Mouse (Mus musculus): ENCODE measurements around the gene Nob1.

Nob1 gene

DNA sequence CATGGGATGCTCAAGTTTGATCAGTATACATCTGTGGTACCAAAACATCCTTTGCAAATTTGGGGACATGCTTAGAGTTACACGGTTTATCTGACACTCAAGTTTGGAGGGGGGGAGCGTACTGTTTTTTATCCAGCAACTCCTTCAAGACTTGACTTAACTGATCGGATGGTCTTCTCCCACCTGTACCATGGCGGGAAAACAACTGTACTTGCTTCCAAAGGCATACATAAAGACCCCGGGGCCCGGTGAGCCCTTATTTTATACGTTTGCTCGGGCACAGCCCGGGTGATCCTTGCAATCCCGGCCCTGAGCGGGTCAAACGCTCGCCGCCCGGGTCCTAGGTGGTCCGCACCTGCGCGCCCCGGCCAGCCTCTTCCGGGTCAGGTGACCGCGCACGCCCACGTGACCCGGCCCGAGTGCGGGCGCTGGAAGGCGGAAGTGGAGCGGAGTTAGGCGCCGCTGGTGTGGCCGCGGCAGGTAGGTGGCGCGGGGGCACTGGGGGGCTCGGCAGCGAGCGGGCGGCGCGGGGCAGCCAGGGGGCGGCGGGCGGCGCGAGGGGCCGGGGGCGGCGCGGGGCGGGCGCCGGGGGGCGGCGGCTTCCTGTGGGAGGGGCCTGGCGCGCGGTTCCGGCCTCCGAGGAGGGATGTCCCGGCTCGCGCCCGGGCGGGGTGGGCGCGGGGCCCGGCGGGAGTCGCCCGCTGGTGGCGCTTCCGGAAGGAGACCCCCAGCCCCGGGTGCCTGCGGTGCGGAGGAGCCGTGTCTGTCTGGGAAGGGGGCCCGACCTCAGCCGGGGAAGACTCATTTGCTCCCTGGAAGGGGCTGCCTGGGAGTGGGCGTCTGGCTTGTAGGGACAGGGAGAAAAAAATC lies 11.3 kb upstream of the Nob1 start, which contains the start of gene Wwp2:
Wwp2 (plus strand) TSS at position 404 of the 870 bp plus-strand sequence.
- peak; percentile 80 to 87 for DNase-seq

DNA sequence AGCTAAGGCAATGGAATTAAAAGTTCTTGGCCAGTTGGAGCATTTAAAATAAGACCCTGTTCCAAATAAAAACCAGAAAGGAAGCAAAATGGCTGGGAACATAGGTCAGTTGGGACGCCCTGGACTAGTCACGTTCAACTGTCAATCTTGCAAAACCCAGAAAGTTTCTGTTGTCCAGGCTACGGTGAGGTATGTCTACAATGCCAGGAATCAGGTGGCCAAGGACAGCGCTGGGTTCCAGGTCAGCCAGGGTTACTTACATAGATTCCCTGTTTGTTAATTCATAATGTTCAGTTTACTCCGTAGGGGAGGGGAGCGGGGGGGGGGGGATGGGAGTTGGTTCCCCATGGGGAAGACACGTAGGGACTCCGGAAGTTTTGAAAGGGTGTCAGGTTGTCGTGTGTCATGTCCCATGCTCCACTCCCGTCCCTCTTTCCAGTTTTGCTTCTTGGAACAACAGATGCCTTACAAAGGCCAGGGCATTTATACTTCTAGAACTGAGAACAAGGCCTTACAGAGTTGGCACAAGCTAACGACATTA lies 10.6 kb upstream of the Nob1 start:
- DNase-seq: no peak

DNA sequence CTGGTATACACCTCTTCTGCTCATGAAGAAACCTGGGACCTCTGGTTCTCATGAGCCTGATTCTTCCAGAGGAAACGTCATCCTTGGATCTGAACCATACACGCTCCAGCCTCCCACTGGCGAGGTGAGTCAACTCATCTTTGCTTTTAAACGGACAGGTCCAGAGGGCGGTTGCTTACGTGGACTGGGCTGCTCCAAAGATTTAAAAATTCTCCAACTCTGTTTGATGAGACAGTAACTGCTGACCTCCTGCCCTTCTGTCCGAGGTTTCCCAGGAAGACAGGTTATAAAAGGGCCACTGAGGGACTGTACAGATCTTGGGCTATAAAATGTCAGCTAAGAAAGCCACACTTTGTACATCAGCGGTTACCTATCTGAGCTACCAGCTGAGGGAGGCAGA lies 6.0 kb upstream of the Nob1 start:
- DNase-seq: no peak

DNA sequence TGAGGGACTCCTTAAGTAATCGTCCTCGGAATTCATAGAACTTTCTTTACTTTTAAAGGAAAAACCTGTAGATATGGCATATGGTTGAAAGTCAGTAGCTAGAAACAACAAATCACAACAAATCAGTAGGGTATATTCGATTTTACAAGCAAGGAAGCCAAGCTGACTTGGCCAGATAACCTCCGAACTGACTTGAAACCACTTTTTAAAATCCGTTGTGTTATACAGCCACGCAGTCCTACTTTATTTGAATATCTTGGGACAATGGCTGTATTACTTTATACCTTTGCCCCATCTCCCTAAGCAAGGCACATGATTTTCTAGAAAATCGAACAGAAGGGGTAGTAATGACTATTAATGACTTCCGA lies 363 bp upstream of the Nob1 start:
- no peak for DNase-seq

DNA sequence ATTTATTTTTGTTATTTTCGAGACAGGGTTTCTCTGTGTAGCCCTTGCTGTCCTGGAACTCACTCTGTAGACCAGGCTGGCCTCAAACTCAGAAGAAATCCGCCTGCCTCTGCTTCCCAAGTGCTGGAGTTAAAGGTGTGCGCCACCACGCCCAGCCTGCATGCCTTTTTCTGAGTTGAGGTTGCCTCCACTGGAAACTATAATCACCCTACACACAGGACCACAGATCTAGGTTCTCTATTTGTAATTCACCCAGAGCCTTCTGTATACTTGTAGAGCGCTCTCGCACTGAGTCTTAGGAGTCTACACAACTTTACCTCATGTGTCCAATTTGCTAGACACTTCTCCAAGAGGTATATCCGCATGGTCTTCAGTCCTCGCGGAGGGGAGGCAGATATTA lies 675 bp downstream of the Nob1 start:
- DNase-seq: no peak

DNA sequence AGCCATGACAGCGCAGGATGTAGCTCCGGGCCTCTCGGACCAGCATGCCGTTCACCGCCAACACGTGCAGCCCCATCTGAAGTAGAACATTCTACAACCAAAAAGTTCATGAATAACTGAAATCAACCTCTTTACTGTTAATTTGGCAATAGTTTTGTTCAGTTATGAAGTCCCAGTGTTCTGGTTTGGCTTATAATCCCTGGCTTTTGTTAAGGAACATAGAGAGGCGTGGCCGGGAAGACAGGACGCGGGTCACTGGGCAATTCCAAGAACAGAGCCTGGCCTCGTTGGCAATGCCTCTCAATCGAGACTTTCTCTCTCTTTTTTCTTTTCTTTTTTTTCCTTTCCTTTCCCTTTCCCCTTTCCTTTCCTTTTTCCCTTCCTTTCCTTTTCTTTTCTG lies 7.8 kb downstream of the Nob1 start:
- no peak for DNase-seq

DNA sequence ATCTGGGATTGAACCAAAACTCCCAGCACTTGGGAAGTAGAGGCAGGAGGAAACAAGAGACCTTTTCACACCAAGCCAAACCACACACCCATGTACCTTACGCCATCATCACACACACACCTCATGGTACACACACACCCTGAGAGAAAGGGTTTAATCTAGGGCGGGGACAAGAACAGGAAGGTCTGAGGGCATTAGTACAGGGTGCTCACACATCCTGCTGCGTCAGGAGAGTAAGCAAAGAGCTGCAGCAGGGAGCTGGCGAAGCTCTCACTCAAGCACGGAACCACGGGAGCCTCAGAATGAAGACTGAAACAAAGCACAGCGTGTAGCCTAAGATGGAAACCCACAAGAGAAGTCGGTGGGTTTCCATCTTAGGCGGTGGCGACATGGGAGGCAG lies 11.0 kb downstream of the Nob1 start:
- no peak for DNase-seq

DNA sequence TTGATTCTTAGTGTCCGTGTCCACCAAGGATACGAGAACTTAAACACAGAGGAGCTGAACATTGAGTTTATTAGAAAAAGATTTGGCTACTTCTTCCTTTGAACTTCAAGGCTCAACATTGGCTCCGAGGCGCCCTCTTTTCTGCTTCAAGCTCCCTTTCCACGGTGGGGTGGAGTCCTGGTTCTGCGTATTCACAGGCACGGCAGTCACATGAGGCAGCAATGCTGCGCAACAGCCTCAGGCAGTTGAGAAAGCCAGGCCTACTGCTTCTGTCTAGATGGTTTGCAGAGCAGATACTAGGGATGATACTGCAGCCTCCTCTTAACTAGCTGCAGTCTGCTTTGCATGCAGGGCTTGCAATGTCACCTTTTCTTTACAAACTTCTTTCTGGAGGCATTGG lies 12.3 kb downstream of the Nob1 start:
- no peak for DNase-seq

DNA sequence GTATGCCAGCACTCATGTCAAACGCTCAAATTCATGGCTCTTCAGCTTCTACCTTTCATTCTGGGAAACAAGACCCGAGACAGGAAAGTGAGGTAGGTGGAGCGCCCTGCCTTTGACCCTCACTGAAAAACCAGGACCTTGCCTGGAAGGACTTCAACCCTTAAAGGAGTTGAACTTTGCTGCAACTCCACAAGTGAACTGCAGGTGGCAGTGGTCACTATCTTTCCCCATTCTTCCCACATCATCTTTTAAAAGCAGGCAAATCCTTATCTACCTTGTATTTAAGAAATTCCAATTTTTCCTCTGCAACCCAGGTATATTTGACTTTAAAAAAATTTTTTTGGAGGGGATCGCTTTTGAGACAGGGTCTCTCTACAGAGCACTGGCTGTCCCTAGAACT lies 13.5 kb downstream of the Nob1 start:
- DNase-seq: no peak

DNA sequence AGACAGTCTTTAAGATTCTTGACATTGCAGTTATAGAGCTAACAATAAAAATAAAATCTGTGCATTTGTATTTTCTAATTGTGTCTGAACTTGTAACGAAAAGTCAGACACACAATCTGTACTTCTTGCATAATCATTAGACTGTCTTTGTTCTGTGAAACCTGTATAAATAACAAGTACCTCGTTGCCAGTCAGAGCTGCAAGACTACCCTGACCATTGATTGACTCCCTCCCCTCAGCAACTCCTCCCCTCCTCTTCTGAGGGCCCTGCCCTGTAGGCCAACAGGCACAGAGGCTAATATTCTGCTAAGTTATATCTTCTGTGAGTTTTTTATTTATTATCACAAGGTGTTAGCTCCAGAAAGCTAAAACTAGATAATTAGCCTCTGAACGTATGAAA lies 18.9 kb downstream of the Nob1 start:
- DNase-seq: no peak

DNA sequence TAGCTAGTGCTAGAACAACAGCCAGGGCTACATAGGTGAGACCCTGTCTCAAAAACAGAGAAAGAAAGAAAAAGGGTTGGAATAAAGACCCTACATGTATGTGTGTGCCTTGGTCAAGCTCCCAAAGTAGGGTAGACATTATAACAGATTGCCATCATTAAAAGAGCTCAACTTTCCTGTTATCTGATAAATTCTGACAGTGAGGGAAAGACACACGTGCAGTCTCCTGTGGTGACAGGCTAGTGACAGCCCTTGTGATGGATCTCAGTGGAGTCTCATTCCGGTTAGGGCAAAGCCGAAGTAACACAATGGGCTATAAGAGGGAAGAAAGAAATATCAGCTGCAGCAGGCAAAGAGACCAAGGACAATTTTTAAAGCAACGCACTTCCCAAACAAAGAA lies 20.8 kb downstream of the Nob1 start:
- no peak for DNase-seq

DNA sequence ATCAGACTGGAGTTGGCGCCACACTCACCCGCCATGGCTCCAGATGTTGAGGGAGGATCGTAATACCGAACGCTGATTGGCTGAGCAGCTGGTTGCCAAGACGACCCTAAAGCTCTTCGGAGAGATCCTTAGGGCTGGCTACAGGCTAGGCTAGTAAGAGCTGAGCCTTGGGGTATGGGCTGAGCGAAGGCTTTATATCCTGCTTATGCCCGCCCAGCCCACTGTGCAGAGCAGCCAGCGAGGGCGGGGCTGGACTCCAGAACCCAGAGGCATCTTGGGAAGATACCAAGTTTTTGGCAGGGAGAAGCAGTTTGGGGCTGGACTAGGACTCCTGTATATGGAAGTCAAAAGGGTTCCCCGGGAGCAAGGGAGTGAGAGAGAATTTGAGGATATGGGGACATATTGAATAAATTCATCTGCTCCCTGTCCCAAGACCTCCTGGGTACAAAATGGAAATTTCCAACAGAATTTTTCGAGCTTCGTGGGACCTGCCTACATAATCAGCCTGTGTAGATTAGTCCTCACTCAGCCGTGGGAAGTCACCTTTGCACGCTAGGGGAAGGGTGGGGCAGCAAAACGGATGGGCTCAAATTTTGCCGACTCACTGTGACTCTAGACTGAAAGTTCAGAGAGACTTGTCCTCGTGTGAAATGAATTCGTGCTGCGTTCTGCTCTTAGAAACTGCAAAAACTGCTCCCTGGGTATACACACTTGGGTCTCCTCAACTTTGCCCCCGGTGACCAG lies 21.6 kb downstream of the Nob1 start, which contains the start of gene Nqo1:
Nqo1 (minus strand) TSS at position 169 of the 744 bp plus-strand sequence.
- DNase-seq: peak; percentile 66 to 67

DNA sequence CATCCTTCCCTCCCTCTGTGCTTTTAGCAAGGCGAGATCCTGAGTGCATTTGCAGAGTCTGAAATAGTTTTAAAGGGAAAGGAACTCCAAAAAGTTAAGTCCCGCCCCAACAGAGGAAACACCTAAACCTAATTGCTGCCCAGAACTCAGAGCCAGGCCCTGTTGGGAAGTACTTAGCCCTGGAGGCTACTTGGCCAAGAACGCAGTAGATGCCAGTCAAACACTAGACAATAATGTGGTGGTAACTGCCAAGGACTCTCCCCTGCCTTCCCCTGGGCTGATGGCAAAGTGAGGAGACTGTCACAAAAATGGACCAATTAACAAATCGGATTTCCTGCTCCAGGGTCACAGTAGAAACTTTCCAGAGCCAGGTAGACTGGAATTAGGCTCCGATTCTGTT lies 23.0 kb downstream of the Nob1 start:
- no peak for DNase-seq

DNA sequence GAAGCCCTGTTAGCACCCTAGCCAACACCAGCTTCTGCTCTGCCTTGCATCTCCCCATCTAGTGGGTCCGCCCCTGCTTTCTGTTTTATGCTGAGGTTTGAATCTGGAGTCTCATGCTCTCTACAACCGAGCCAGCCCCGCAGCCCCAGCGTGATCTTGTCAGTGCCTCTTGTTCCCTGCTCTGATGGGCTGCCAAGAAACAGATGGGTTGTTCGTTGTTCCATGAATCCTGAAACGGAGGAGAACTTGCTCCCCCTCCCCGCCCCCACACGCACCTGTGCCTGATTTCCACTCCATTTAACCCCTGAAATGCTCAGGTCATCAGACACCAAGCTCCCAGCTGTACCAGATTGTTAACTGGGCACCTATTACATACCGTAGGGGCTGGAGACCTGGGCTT lies 25.4 kb downstream of the Nob1 start:
- DNase-seq: peak; percentile 74 to 77

DNA sequence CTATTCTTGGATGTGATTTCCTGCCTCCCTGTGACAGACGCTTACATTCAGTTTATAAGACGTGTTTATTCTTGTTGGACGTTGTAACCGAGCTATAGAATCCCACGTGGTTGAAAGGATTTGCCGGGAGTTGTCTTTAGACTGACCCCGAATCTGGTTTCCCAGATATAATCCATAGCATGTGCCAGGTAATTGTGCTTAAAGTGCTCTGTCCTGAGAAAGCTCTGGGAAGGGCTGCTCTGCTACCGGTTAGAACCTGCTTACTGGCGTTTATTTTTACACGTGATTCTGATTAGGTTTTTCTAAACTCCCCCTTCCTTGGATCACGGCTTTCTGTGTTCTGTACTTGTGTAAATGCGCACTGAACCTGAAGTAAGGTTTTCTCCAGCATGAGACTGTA lies 27.2 kb downstream of the Nob1 start:
- DNase-seq: no peak

DNA sequence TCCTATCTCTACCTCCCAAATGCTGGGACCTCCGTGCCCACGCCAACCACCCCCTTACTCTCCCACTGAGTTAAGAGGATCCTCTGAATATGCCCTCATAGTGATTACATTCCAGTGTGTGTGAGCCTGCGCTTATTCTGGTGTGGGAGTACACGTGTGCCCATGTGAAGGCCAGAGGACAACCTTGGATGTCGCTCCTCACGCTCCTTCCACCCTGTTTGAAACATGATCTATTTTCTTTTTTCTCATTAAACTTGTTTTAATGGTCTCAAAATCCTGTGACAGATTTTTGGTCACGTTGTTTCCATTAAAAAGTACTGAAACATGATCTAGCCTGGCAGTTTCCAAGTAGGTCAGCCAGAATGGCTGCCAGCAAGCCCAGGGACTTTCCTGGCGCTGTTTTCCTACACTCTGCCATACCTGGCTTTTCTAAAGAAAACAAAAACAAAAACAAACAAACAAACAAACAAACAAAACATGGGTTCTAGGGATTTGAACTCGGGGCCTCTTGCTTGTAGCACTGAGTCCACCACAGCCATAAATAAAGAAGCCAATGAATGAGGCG lies 28.7 kb downstream of the Nob1 start:
- peak in 1 of 2 experiments; percentile 30 for DNase-seq

DNA sequence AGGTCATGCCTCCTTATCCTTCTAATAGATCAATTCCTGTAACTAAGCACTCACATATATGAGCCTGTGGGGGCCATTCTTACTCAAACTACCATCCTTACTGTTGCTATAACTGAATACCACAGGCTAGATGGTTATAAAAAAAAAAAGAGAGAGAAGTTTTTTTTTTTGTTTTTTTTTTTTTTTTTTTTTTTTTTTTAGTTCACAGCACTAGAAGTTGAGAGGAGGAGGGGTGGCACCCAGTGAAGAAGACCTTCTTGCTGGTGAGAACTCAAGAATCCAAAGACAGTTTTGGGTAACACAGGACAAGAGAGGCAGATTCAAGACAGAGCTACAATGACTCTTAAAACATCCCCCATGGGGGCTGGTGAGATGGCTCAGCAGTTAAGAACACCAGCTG lies 29.5 kb downstream of the Nob1 start:
- no peak for DNase-seq

DNA sequence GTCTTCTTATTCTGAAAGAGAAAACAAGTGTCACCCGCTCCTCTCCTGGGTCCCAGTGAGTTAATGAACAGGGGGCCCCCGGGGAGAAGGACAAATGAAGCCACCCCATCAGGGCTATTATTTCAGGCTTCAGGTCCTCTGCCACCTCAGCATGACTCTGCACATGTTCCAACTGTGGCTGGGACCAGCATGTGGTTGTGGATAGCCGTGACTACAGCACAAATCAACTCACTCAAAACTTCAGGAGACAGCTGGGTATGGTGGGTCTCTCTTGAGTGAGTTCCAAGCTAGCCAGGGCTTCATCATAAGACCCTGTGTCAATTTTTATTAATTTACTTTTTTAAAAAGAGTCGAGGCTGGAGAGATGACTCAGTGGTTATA lies 33.7 kb downstream of the Nob1 start:
- DNase-seq: no peak

DNA sequence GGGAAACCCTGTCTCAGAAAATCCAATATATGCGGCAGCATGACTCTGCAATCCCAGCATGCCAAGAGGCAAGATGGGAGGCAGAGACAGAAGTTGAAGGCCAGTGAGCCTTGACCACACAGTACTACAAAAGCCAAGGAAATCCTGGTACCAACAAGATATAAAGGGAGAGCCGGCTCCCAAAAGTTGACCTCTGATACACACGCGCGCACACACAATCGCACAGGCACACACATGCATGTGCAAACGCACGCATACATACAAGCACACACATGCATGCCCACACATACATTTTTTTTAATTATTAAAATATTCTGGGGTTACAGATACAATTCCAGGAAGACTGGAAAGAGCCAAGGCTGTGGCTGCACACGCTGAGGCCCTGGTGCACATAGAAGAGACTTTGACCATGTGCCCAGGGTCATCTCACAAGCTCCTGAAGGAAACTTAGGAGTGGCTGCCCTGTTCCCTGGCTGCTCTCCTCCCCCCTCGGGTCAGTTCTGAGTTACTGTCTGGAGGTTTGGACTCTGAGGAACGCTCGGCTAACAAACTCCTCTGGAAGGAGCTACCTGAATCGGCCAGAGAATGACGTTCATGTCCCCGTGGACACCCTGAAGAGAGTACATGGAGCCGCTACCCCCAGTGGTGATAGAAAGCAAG lies 34.2 kb downstream of the Nob1 start:
- DNase-seq: no peak

DNA sequence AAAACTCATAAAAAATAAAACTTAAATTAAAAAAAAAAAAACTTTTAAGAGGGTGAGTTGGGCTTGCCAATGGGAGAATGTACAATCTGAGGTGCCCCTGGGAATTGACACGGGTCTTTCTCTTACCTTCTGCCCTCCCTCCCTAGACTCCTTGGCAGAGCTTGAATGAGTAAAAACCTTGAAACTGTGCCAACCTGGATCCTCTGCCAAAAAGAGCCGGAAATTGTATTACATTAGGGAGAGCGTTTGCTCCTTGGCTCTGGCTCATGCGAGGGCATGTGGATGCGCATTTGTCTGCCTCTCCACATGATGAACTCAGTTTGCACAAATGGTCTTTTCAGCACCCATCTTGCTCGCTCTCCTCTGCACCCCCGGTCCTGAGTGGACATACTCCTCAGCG lies 35.3 kb downstream of the Nob1 start:
- DNase-seq: peak; percentile 40 to 46

DNA sequence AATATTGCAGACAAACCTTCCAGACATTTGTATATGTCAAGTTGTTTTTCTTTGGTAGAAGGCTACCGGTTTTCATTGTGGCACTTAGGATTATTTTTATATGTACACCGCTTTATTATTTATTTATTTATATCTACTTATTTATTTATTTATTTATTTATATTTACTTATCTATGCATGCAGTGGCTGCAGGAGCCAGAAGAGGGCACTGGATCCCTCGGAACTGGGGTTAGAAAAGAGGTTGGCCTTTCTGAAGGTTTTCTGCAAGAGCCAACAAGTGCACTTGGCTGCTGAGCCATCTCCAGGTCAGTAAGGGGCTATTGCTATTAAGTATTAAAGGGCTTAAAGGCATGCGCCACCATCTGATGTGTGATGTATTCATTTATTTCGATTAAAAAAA lies 37.0 kb downstream of the Nob1 start:
- peak; percentile 50 to 53 for DNase-seq

DNA sequence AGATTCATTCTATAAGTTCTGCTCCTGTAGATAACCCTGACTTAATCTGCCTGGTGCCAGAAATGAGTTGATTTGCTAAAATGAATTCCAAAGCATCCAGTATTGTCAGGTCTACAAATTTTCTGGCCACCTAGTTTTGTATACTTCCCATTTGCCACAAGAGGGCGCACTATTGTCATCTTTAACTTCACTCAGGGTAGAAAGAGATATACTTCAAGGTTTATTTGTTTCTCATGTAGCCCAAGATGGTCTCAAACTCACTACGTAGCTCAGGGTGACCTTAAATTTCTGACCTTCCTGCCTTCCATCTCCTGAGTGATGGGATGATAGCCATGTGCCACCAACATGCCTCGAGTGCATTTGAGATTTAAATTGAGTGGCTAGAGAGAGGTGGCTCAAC lies 38.2 kb downstream of the Nob1 start:
- DNase-seq: peak; percentile 24 to 34

DNA sequence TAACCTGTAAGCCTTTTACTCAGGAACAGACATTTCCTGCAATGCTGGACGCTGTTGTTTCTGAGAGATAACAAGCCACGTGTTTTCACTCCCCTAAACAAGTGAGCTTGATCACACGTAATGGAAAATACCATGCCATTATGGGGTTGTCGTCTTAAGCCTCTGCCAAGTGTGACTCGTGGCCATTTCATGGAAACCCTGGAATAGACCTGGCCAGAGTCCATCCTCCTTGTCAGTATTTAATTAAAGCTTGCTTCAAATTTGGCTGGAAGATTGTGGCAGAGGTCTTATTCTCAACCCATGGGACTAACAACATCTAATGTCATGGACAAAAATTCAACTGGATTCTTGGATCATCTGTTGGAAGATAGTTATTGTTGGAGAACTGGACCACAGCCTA lies 38.7 kb downstream of the Nob1 start:
- DNase-seq: no peak
